Mouse (Mus musculus) ES-E14 (cell line): ENCODE measurements around the gene Gna14. TPM values are rescaled to one million over a fixed set of nuclear protein-coding genes. Genes with fewer than 3 reads are reported as not detected.

Source experiments
- DNase-seq: peaks from one replicate; pipeline ENCODE4 v3.0.0-alpha.2; 2013; ENCODE audit warnings: low read depth, low spot score
- H3K27ac ChIP-seq: 2 replicates; pipeline ENCODE4 v1.5.1; 2012; ENCODE audit warnings: low read depth, mild to moderate bottlenecking, low read length, moderate library complexity, mixed read lengths; ENCODE audit not compliant: poor library complexity, insufficient read depth, severe bottlenecking
- H3K36me3 ChIP-seq: 2 replicates; pipeline ENCODE4 v1.6.1; 2012; ENCODE audit warnings: mild to moderate bottlenecking, low read length, moderate library complexity, mixed read lengths; ENCODE audit not compliant: control insufficient read depth, poor library complexity, insufficient read depth, severe bottlenecking
- H3K4me1 ChIP-seq, 2 experiments: fragments of 150-350 bp in 1 of 2; sonication (generic) in 1 of 2; 2 replicates each; pipeline ENCODE4 v1.6.1; 2012; ENCODE audit warnings: low read length in 2 of 2, mild to moderate bottlenecking in 1 of 2, mixed read lengths in 1 of 2; ENCODE audit not compliant: control insufficient read depth in 2 of 2, insufficient read depth in 2 of 2, poor library complexity in 1 of 2
- H3K4me3 ChIP-seq, 2 experiments: fragments of 150-350 bp in 1 of 2; sonication (generic) in 1 of 2; 2 replicates each; pipeline ENCODE4 v1.5.1; 2012; ENCODE audit warnings: low read length in 2 of 2, low read depth in 1 of 2, mild to moderate bottlenecking in 1 of 2, mixed read lengths in 1 of 2; ENCODE audit not compliant: insufficient read depth in 1 of 2, poor library complexity in 1 of 2, severe bottlenecking in 1 of 2
- H3K9ac ChIP-seq: 2 replicates; pipeline ENCODE4 v1.6.1; 2012; ENCODE audit warnings: low read depth, mild to moderate bottlenecking, low read length, mixed read lengths; ENCODE audit not compliant: poor library complexity, insufficient read depth, severe bottlenecking
- H3K9me3 ChIP-seq: fragments of 150-350 bp; sonication (generic); 2 replicates; pipeline ENCODE4 v1.6.1; 2012; ENCODE audit warnings: low read depth, mild to moderate bottlenecking, low read length; ENCODE audit not compliant: control insufficient read depth, insufficient read depth
- CHD2 ChIP-seq: IDR thresholded peaks from 2 replicates; pipeline ENCODE4 v1.6.1; 2014; ENCODE audit warnings: mild to moderate bottlenecking, low read depth, low read length, inconsistent platforms
- HCFC1 ChIP-seq: IDR thresholded peaks from 2 replicates; pipeline ENCODE4 v1.6.1; 2012; ENCODE audit warnings: low read length, inconsistent platforms, borderline replicate concordance; ENCODE audit not compliant: insufficient read depth
- MAFK ChIP-seq: IDR thresholded peaks from 2 replicates; pipeline ENCODE4 v1.6.1; 2014; ENCODE audit warnings: mild to moderate bottlenecking, low read depth, low read length, inconsistent platforms; ENCODE audit not compliant: insufficient read depth
- ZC3H11A ChIP-seq: IDR thresholded peaks from 2 replicates; pipeline ENCODE4 v1.6.1; 2012; ENCODE audit warnings: low read depth, mild to moderate bottlenecking, inconsistent platforms, low read length, borderline replicate concordance
- ZNF384 ChIP-seq: IDR thresholded peaks from 2 replicates; pipeline ENCODE4 v1.6.1; 2012; ENCODE audit warnings: low read depth, low read length, inconsistent platforms
- in situ Hi-C, 2 experiments: fragments of 600-800 bp; cut with MboI; formaldehyde crosslinking; loops; one replicate each; pipeline ENCODE4 v1.15.1; 2025; ENCODE audit warnings: low sequenced_read_pairs in 2 of 2, inconsistent platforms in 1 of 2; ENCODE audit not compliant: unreplicated experiment in 2 of 2
- total RNA-seq: library from RNA; depleted of rRNA; stranded (reverse); fragments of 300-350 nt; gene quantifications from 2 replicates; pipeline ENCODE4 v1.2.3, GENCODE M21; 2012

Gna14 gene
- total RNA-seq, 1 experiment, result 2.5 TPM

GRCm38 (mm10) chr19:16403101-16403500 lies 32.5 kb upstream of the Gna14 start:
- Histone ChIP-seq H3K9ac (no peak overlapping the region), H3K4me3 (no peak overlapping the region), H3K4me1 (no peaks in the 10 kb centered on the region), H3K36me3 (no peaks in the 10 kb centered on the region), H3K27ac (no peak overlapping the region), H3K9me3 (no peaks in the 10 kb centered on the region)
- TF ChIP-seq ZC3H11A (no peak), ZNF384 (no peak), HCFC1 (no peak), MAFK (no peak), CHD2 (no peak)
- in situ Hi-C loops, result no loop called here
- DNase-seq, result no peak

- DNase-seq, result no peak
- TF ChIP-seq HCFC1, result no peak
- no peaks in the 10 kb centered on the region for H3K9me3 ChIP-seq
- in situ Hi-C loops, result no loop called here
- no peak overlapping the region for H3K4me3 ChIP-seq
- no peaks in the 10 kb centered on the region for H3K4me1 ChIP-seq
- no peaks in the 10 kb centered on the region for H3K36me3 ChIP-seq
- H3K9ac ChIP-seq, result no peak overlapping the region
- H3K27ac ChIP-seq, result no peak overlapping the region
Measured at GRCm38 (mm10) chr19:16407727-16408126, 27.8 kb upstream of the Gna14 start.

GRCm38 (mm10) chr19:16411302-16411701 lies 24.3 kb upstream of the Gna14 start:
- no peak overlapping the region for H3K9ac ChIP-seq
- H3K4me3 ChIP-seq, result no peak overlapping the region
- in situ Hi-C loops, result no loop called here
- no peaks in the 10 kb centered on the region for H3K4me1 ChIP-seq
- H3K27ac ChIP-seq, result no peak overlapping the region
- no peak for TF ChIP-seq ZC3H11A
- TF ChIP-seq MAFK, result no peak
- TF ChIP-seq CHD2, result no peak
- no peak for TF ChIP-seq HCFC1
- no peak for TF ChIP-seq ZNF384
- H3K9me3 ChIP-seq, result no peaks in the 10 kb centered on the region
- no peak for DNase-seq
- no peaks in the 10 kb centered on the region for H3K36me3 ChIP-seq

- Histone ChIP-seq H3K4me1 (no peaks in the 10 kb centered on the region; a peak in 1 of 4 replicates), H3K9ac (no peak overlapping the region), H3K27ac (no peak overlapping the region), H3K4me3 (no peak overlapping the region), H3K36me3 (no peaks in the 10 kb centered on the region), H3K9me3 (no peaks in the 10 kb centered on the region)
- DNase-seq, result no peak
- TF ChIP-seq MAFK, result no peak
- no peak for TF ChIP-seq ZNF384
- TF ChIP-seq CHD2, result no peak
- TF ChIP-seq HCFC1, result no peak
- no peak for TF ChIP-seq ZC3H11A
- in situ Hi-C loops, result no loop called here
Measured at GRCm38 (mm10) chr19:16418086-16418663, 17.4 kb upstream of the Gna14 start.

- in situ Hi-C loops, result no loop called here
- no peak for DNase-seq
- Histone ChIP-seq H3K36me3 (no peaks in the 10 kb centered on the region), H3K9ac (no peak overlapping the region), H3K9me3 (no peaks in the 10 kb centered on the region), H3K27ac (no peak overlapping the region), H3K4me1 (no peaks in the 10 kb centered on the region), H3K4me3 (no peak overlapping the region)
- TF ChIP-seq ZC3H11A (no peak), HCFC1 (no peak), MAFK (no peak), CHD2 (no peak), ZNF384 (no peak)
Measured at GRCm38 (mm10) chr19:16425596-16425995, 10.0 kb upstream of the Gna14 start.
